Mouse (Mus musculus) layer of hippocampus, adult 8-10 months (tissue): ENCODE measurements at regions not wholly inside any gene's neighbourhood (a gene's known extent, or its start where the extent isn't known, plus 50 kb on each side); places are given as distances from the start of the nearest gene placed in this dataset.

Experiments used
- DNase-seq, 2 experiments: peaks; one replicate each; pipeline ENCODE4 v3.0.0; 2022; ENCODE audit warnings: low spot score in 2 of 2

DNA sequence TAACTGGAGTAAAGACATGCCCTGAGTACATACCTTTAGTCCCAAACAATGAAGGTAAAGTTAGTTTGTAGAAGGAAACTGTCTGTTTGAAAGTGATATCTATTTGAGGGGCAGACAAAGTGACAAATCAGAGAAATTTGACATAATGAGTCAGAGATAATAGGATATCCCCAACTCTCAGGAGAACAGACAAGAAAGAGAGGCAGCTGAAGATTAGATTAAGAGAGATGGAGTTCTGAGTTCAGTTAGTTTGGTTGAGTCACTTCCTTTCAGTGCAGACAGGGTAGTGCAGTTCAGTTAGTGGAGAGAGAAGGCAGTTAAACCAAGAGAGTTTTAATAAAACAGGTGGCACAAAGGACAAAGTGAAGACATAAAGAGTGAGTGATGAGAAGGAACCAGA lies 477.4 kb upstream of the Diaph2 start:
- no peak for DNase-seq

DNA sequence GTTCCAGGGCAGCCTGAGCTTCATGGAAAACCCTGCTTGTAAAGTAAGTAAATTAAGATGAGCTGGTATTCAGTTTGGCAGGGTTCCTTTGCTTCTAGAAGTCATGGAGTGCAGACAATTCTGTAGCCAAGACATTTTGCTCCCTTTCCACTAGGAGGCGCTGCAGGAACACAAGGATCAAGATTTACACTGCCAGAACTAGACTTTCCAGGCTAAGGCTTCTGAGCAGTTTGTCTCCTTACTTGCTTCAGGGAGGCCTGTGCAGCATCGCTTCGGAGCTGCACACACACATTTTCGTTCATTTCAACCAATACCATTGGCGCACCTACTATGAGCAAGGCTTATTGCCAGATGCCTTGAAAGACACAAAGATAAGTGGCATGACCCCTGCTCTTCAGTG lies 445.6 kb upstream of the Diaph2 start:
- DNase-seq: peak; percentile 9 to 12

DNA sequence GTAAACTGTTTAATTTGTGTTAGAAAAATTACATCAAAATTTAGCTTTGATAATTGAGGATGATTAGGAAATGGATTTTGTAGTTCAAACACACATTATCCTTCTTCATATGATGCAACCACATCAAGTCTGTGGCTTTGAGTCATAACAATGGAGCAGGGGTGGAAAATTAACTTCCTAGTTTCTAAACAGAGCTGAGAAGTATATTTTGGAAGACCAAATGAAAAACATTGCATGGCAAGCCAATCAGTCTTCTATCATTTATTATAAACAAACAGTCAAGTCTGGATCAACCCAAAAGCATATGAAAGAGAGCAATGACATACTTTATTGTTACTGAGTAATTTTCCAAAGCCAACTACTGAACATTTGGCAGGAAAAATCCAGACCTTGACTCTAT lies 440.2 kb upstream of the Diaph2 start:
- DNase-seq: no peak

DNA sequence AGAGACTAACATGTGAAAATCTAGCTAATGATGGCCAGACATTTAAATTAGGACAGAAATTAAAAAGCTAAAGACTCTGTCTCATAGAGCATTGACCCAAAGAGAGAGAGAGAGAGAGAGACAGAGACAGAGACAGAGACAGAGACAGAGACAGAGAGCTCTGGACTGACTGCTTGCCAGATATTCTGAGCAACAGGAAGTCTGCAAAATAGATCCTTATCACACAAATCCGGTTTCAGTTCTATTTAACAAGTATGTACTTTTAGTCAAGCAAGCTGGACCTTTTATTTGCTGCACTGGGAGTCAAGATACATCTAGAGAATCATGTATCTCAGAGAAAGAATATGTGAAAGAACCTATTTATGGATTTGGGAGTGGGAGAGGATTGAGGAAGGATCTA lies 420.1 kb upstream of the Diaph2 start:
- DNase-seq: no peak

DNA sequence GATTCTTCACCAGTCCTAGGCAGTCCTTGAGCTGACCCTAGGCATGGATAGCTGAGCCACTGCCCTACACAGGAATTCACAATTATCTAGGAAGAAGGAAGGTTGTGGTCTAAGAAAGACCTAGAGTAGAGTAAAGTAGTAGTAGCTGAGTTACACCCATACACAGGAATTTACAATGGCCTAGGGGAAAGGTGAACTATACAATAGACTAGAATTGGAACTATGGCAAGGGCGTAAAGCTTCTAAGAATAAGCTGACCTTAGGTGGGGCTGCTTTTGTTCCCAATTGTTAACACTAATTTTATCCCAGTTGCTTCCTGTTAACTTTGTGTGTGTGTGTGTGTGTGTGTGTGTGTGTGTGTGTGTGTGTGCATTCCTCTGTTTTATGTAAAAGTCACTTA lies 416.7 kb upstream of the Diaph2 start:
- DNase-seq: no peak
